Mouse (Mus musculus): Measurements from ENCODE around the gene Mcm10. TPM values are rescaled to one million over a fixed set of nuclear protein-coding genes. Genes with fewer than 3 reads are reported as not detected.

Mcm10 gene
- polyA plus RNA-seq, 1 experiment from 2014 or later, result 3.7 TPM

- H3K36me3 ChIP-seq, result peaks cover 4% of the 10 kb centered on the region; the same call in 1 of the 2 replicates
- no peak overlapping the region for H3K4me3 ChIP-seq (replicated peaks)
- no peaks in the 10 kb centered on the region for H3K27me3 ChIP-seq (replicated peaks)
- H3K4me1 ChIP-seq, result no peaks in the 10 kb centered on the region
- WGBS, result 87% methylated on average over 4 of the region's 4 CpGs
- no peak for ATAC-seq (ENCODE audit: low FRiP score)
- H3K4me2 ChIP-seq, result no peak overlapping the region
- no peaks in the 10 kb centered on the region for H3K9me3 ChIP-seq (replicated peaks)
- no peak overlapping the region for H3K27ac ChIP-seq (replicated peaks)
- no peak overlapping the region for H3K9ac ChIP-seq (replicated peaks)
Measured at GRCm38 (mm10) chr2:5029808-5030207, 17.2 kb upstream of the Mcm10 start.

- Histone ChIP-seq H3K36me3 (peaks cover 4% of the 10 kb centered on the region; the same call in 1 of the 2 replicates), H3K27ac (replicated peaks) (no peak overlapping the region), H3K27me3 (replicated peaks) (no peaks in the 10 kb centered on the region), H3K9me3 (replicated peaks) (no peaks in the 10 kb centered on the region), H3K9ac (replicated peaks) (no peak overlapping the region), H3K4me3 (replicated peaks) (no peak overlapping the region), H3K4me2 (no peak overlapping the region), H3K4me1 (no peaks in the 10 kb centered on the region)
- ATAC-seq (ENCODE audit: low FRiP score), result no peak
- 88% methylated on average over 7 of the region's 7 CpGs for WGBS
Measured at GRCm38 (mm10) chr2:5028047-5028446, 15.5 kb upstream of the Mcm10 start.

- Histone ChIP-seq H3K9ac (replicated peaks) (no peak overlapping the region), H3K4me1 (no peaks in the 10 kb centered on the region), H3K27me3 (replicated peaks) (no peaks in the 10 kb centered on the region), H3K9me3 (replicated peaks) (no peaks in the 10 kb centered on the region), H3K4me2 (no peak overlapping the region), H3K27ac (replicated peaks) (no peak overlapping the region), H3K36me3 (peaks cover 4% of the 10 kb centered on the region; the same call in 1 of the 2 replicates), H3K4me3 (replicated peaks) (no peak overlapping the region)
- 52% methylated on average over 6 of the region's 6 CpGs for WGBS
- ATAC-seq (ENCODE audit: low FRiP score), result no peak
Measured at GRCm38 (mm10) chr2:5027057-5027456, 14.5 kb upstream of the Mcm10 start.

GRCm38 (mm10) chr2:5025162-5025733 is 12.7 kb upstream of the Mcm10 start:
- WGBS, result 52% methylated on average over 4 of the region's 4 CpGs
- Histone ChIP-seq H3K4me2 (no peak overlapping the region), H3K9me3 (replicated peaks) (no peaks in the 10 kb centered on the region), H3K4me1 (no peaks in the 10 kb centered on the region), H3K4me3 (replicated peaks) (no peak overlapping the region), H3K27me3 (replicated peaks) (no peaks in the 10 kb centered on the region), H3K36me3 (peaks cover 7% of the 10 kb centered on the region; the same call in 1 of the 2 replicates), H3K27ac (replicated peaks) (no peak overlapping the region), H3K9ac (replicated peaks) (no peak overlapping the region)
- no peak for ATAC-seq (ENCODE audit: low FRiP score)

GRCm38 (mm10) chr2:5023699-5024399 is 11.3 kb upstream of the Mcm10 start:
- ATAC-seq (ENCODE audit: low FRiP score), result no peak
- H3K36me3 ChIP-seq, result peaks cover 7% of the 10 kb centered on the region; the same call in 1 of the 2 replicates
- no peak overlapping the region for H3K9ac ChIP-seq (replicated peaks)
- no peak overlapping the region for H3K4me2 ChIP-seq
- H3K27ac ChIP-seq (replicated peaks), result no peak overlapping the region
- no peaks in the 10 kb centered on the region for H3K27me3 ChIP-seq (replicated peaks)
- WGBS, result 88% methylated on average over 14 of the region's 14 CpGs
- no peaks in the 10 kb centered on the region for H3K9me3 ChIP-seq (replicated peaks)
- H3K4me3 ChIP-seq (replicated peaks), result no peak overlapping the region
- no peaks in the 10 kb centered on the region for H3K4me1 ChIP-seq

- no peaks in the 10 kb centered on the region for H3K4me1 ChIP-seq
- WGBS, result 83% methylated on average over 2 of the region's 2 CpGs
- H3K4me2 ChIP-seq, result no peak overlapping the region
- no peak overlapping the region for H3K9ac ChIP-seq (replicated peaks)
- peaks cover 7% of the 10 kb centered on the region; the same call in 1 of the 2 replicates for H3K36me3 ChIP-seq
- H3K4me3 ChIP-seq (replicated peaks), result no peak overlapping the region
- H3K9me3 ChIP-seq (replicated peaks), result no peaks in the 10 kb centered on the region
- ATAC-seq (ENCODE audit: low FRiP score), result no peak
- H3K27ac ChIP-seq (replicated peaks), result no peak overlapping the region
- H3K27me3 ChIP-seq (replicated peaks), result no peaks in the 10 kb centered on the region
Measured at GRCm38 (mm10) chr2:5023275-5023674, 10.7 kb upstream of the Mcm10 start.

GRCm38 (mm10) chr2:5019708-5020107 is 7.1 kb upstream of the Mcm10 start:
- no peak overlapping the region for H3K4me3 ChIP-seq (replicated peaks)
- H3K27ac ChIP-seq (replicated peaks), result no peak overlapping the region
- WGBS, result 69% methylated on average over 1 of the region's 1 CpGs
- H3K4me1 ChIP-seq, result no peaks in the 10 kb centered on the region
- peaks cover 3% of the 10 kb centered on the region; the same call in 1 of the 2 replicates for H3K36me3 ChIP-seq
- H3K9ac ChIP-seq (replicated peaks), result no peak overlapping the region
- ATAC-seq (ENCODE audit: low FRiP score), result no peak
- no peaks in the 10 kb centered on the region for H3K27me3 ChIP-seq (replicated peaks)
- no peak overlapping the region for H3K4me2 ChIP-seq
- no peaks in the 10 kb centered on the region for H3K9me3 ChIP-seq (replicated peaks)

- H3K4me3 ChIP-seq (replicated peaks), result no peak overlapping the region
- no peak overlapping the region for H3K4me2 ChIP-seq
- no peaks in the 10 kb centered on the region for H3K9me3 ChIP-seq (replicated peaks)
- no peaks in the 10 kb centered on the region for H3K27me3 ChIP-seq (replicated peaks)
- no peak overlapping the region for H3K27ac ChIP-seq (replicated peaks)
- H3K36me3 ChIP-seq, result peaks cover 3% of the 10 kb centered on the region; the same call in 1 of the 2 replicates
- H3K4me1 ChIP-seq, result peaks cover 3% of the 10 kb centered on the region; the same call in 1 of the 2 replicates
- no peak for ATAC-seq (ENCODE audit: low FRiP score)
- no peak overlapping the region for H3K9ac ChIP-seq (replicated peaks)
- WGBS, result 97% methylated on average over 7 of the region's 7 CpGs
Measured at GRCm38 (mm10) chr2:5016922-5017321, 4.3 kb upstream of the Mcm10 start.

GRCm38 (mm10) chr2:5015527-5015926 is 2.9 kb upstream of the Mcm10 start:
- 83% methylated on average over 6 of the region's 6 CpGs for WGBS
- no peaks in the 10 kb centered on the region for H3K36me3 ChIP-seq
- H3K4me1 ChIP-seq, result peaks cover 4% of the 10 kb centered on the region; the same call in 1 of the 2 replicates
- no peak overlapping the region for H3K27ac ChIP-seq (replicated peaks)
- no peak overlapping the region for H3K4me3 ChIP-seq (replicated peaks)
- H3K27me3 ChIP-seq (replicated peaks), result no peaks in the 10 kb centered on the region
- H3K9ac ChIP-seq (replicated peaks), result no peak overlapping the region
- no peak overlapping the region for H3K4me2 ChIP-seq
- no peak for ATAC-seq (ENCODE audit: low FRiP score)
- H3K9me3 ChIP-seq (replicated peaks), result no peaks in the 10 kb centered on the region

GRCm38 (mm10) chr2:5014616-5015015 is 2.0 kb upstream of the Mcm10 start:
- Histone ChIP-seq H3K4me1 (peaks cover 4% of the 10 kb centered on the region; the same call in 1 of the 2 replicates), H3K27ac (replicated peaks) (no peak overlapping the region), H3K9me3 (replicated peaks) (no peaks in the 10 kb centered on the region), H3K4me2 (no peak overlapping the region), H3K27me3 (replicated peaks) (no peaks in the 10 kb centered on the region), H3K9ac (replicated peaks) (no peak overlapping the region), H3K4me3 (replicated peaks) (no peak overlapping the region), H3K36me3 (no peaks in the 10 kb centered on the region)
- no peak for ATAC-seq (ENCODE audit: low FRiP score)
- 83% methylated on average over 7 of the region's 7 CpGs for WGBS

GRCm38 (mm10) chr2:5011898-5012490 is 597 bp downstream of the Mcm10 start:
- Histone ChIP-seq H3K27ac (replicated peaks) (no peak overlapping the region), H3K9me3 (replicated peaks) (no peaks in the 10 kb centered on the region), H3K27me3 (replicated peaks) (no peaks in the 10 kb centered on the region), H3K36me3 (no peaks in the 10 kb centered on the region), H3K4me3 (replicated peaks) (peak overlapping the region; percentile 54), H3K4me1 (peaks cover 4% of the 10 kb centered on the region; the same call in 1 of the 2 replicates), H3K4me2 (peak overlapping the region; percentile 96), H3K9ac (replicated peaks) (0 out of 2 replicates have a peak overlapping the region, but pooled peaks have one; percentile 43)
- 18% methylated on average over 8 of the region's 8 CpGs for WGBS
- ATAC-seq (ENCODE audit: low FRiP score), result no peak

GRCm38 (mm10) chr2:5007107-5007506 is 5.5 kb downstream of the Mcm10 start:
- no peaks in the 10 kb centered on the region for H3K27me3 ChIP-seq (replicated peaks)
- WGBS, result 89% methylated on average over 4 of the region's 4 CpGs
- H3K9me3 ChIP-seq (replicated peaks), result no peaks in the 10 kb centered on the region
- no peaks in the 10 kb centered on the region for H3K36me3 ChIP-seq
- H3K9ac ChIP-seq (replicated peaks), result no peak overlapping the region
- H3K4me1 ChIP-seq, result peaks cover 4% of the 10 kb centered on the region; the same call in 1 of the 2 replicates
- no peak overlapping the region for H3K4me3 ChIP-seq (replicated peaks)
- H3K27ac ChIP-seq (replicated peaks), result no peak overlapping the region
- no peak for ATAC-seq (ENCODE audit: low FRiP score)
- no peak overlapping the region for H3K4me2 ChIP-seq

Measured in neural tube, embryonic 15.5 days (tissue).